Mouse (Mus musculus) embryo, embryonic 11 days (tissue): Measurements from ENCODE around the gene Fggy.

ENCODE experiments used
- DNase-seq: peaks from one replicate; pipeline ENCODE4 v3.0.0-alpha.2; 2015

Fggy gene

GRCm38 (mm10) chr4:95597208-95597607 is 39.9 kb downstream of the Fggy start:
- DNase-seq: no peak

- peak; percentile 29 for DNase-seq
These were observed 44.5 kb downstream of the Fggy start for GRCm38 (mm10) chr4:95601776-95602175.

DNA sequence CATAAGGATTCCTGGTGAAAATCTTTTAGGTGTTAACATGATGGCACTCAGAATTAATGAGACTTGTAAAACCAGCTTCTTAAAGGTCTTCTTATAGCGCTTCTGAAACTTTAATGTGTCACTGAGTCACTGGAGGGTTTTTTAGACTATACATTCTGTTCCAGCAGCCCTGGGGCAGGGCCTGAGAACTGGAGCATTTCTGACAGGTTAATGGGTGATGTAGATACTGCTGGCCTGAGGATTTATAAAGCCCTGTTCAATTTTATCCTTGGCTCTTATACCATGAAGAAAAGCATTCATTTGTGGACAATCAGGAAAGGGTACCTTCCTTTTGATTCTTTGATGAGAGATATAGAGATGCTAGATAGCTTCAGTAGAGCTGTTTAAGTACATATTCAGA is 45.9 kb downstream of the Fggy start:
- DNase-seq: no peak

GRCm38 (mm10) chr4:95610663-95611062 is 53.4 kb downstream of the Fggy start:
- no peak for DNase-seq

- no peak for DNase-seq
These were observed 54.1 kb downstream of the Fggy start for GRCm38 (mm10) chr4:95611390-95611789.

GRCm38 (mm10) chr4:95621046-95621445 is 63.7 kb downstream of the Fggy start:
- DNase-seq: no peak

- DNase-seq: no peak
These were observed 67.4 kb downstream of the Fggy start for GRCm38 (mm10) chr4:95624696-95625095.

DNA sequence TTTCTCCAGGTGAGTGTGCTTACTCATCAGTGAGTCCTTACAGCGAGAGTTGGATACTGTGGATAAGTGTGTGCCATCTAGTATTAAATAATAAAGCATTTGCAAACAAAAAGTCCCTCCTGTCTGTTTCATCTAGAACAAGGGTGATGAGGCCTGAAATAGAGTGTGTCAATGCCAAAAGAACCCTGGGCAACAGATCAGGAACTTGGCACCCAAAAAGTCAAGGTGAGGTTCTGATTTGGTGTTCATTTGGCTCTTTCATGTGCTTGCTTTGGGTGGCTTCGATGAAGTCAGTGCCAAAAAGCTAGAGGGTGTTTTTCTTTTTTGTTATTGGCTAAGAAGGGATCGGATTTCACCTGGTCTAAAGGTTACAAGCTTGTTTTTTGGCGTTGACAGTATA is 68.3 kb downstream of the Fggy start:
- DNase-seq: no peak

- DNase-seq: no peak
These were observed 68.9 kb downstream of the Fggy start for GRCm38 (mm10) chr4:95626186-95626585.

DNA sequence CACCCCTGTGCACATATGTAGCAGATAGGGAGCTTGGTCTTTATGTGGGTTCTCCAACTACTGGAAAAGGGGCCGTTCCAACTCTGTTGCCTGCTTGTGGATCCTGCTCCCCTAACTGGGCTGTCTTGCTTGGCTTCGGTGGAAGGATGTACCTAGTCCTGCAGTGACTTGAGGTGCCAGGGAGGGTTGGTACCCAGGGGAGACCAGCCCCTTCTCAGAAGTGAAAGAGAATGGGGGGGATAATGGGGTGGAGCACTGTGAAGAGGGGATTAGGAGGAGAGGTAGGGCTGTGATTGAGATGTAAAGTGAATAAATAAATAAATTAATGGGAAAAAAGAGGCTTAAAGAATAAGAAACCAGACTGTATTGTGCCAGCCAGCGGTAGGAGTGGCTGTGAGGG is 77.6 kb downstream of the Fggy start:
- no peak for DNase-seq

DNA sequence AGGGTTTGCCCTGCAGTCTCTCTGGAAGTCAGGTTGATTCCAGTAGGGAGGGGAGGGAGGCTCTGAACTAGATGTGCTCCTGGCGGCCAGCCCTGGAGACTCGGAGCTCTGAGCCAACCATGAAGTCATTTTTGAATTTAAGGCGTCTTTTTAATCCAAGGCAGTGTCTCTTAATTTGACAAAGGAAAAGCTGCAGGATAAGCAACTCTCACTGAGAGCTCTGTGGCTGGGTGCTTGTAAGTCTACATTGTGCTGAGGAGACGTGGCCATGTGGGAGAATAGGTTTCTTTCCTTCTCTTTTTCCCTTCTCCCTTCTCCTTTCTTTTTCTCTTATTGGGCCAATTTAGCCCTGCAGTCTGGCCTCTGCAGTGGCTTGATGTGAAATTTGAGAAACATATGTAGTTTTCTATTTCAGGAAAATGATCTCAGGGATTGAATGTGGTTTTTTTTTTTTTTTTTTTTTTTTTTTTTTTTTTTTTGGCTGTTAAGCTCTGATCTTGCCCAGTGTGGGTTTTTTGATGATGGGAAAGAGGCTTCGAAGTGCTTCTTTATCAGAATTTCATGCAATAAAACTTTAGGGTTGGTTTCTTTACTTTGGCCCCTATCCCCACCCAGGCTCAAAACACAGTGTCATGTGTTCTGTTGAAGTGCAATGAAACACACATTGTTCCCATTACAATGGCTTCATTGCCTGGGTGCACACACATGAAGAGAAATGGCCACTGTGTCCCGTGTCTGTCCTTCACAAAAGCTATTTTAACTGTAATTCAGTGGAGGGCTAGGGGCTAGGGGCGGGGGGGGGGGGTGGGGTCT is 79.8 kb downstream of the Fggy start:
- peak; percentile 16 for DNase-seq

- DNase-seq: no peak
These were observed 80.8 kb downstream of the Fggy start for GRCm38 (mm10) chr4:95638063-95638462.

DNA sequence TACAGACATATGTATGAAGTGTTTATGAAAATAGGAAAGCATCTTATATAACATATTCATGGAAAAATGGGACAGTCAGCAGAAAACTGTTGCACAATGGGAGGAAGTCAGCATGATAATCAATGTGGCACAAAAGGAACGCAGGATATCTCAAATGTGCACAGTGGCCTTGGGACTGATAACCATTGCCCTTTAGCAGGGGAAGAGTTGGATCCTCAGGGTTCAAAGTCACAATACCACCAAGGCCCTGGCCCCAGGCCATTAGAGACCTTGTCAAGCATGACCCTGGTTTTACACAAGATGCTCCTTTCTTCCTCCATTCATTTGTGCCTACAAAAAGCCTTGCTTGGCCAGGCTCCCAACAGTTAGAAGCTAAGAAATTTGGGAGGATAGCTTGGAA is 83.5 kb downstream of the Fggy start:
- no peak for DNase-seq

DNA sequence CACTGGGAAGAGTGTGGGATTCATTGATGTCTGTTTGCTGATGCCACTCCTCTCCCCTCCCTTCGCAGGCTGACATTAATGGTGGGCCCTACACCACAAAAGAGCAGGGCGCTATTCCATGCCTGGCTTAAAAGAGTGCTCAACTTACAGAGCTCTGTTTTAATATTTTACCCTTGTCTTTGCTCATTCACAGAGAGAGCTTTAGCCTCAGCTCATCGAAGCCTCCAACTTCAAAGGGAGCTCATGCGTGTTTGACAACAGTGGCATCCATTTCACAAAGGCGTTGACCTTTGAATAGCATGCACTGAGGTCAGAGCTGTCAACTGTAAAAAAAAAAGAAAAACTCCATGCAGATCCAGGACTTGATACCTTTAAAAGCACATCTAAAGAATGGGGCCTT is 86.7 kb downstream of the Fggy start:
- DNase-seq: peak; percentile 14

DNA sequence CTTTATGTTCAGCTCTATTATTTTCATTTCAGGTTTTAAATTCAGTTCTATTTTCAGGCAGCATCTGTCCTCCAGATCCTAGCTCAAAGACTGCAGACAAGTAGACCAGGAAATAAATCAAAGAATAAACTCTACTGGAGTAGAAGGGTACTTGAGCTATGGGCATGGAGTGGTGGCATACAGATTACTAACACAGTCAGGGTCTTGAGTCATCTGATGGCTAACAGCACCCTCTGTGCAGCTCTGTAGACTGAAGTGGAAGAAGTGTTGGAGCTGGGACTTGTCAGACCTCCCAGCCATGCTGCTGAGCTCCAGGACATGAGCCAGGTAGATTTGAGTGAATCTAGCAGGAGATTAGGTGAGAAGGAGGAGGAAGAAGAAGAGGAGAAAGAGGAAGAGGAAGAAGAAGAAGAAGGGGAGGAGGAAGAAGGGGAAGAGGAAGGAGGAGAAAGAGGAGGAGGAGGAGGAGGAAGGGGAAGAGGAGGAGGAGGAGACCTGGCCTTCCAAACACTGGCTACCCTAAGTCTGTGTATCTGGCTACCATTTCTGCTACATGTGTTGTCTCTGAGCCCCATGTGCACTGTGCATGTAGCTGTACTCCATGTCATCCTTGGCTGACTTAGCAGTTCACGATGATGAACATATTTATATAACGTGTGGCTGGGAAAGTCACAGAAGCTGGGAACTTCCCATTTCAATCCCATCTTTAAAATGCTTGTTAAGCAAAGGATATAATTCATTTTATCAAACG is 91.7 kb downstream of the Fggy start:
- DNase-seq: no peak

DNA sequence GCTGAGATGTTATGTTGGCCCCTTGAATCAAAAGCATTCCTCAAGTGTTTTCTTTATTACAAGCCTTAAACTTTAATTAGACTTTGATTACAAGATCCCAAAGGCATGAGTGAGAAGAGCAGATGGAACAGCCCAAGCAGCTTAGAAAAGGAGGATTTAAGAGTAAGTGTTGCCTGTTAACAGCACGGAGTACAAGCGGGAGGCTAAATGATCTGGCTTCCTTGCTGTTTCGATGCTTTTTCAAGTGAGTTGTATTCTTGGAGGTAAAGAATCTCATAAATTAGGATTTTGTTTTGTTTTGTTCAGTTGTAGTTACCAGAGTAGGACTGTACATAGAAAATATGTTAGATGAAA is 92.2 kb downstream of the Fggy start:
- DNase-seq: no peak

- no peak for DNase-seq
These were observed 92.7 kb downstream of the Fggy start for GRCm38 (mm10) chr4:95649980-95650379.

DNA sequence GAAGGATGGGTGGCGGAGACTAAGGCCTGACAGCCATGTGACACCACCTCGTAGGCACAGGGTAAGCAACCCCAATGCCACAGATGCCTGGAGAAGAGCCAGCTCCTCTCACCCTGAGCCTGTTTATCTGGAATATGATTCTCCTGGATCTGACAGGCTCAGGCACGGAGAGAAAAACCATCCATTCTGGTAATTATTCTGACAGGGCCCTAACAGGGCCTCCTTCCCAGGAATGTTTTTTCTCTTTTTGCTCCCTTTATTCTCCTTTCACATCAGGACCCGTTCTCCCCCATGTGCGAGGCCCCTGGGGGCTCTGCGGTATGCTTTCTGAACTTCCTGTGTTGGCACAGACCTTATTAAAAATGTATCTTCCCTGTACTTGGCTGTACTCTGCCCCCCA is 94.7 kb downstream of the Fggy start:
- DNase-seq: peak; percentile 32

GRCm38 (mm10) chr4:95653296-95653912 is 96.1 kb downstream of the Fggy start:
- peak; percentile 16 for DNase-seq

GRCm38 (mm10) chr4:95653913-95654301 is 96.6 kb downstream of the Fggy start:
- peak; percentile 47 for DNase-seq

GRCm38 (mm10) chr4:95659024-95659423 is 101.7 kb downstream of the Fggy start:
- no peak for DNase-seq

DNA sequence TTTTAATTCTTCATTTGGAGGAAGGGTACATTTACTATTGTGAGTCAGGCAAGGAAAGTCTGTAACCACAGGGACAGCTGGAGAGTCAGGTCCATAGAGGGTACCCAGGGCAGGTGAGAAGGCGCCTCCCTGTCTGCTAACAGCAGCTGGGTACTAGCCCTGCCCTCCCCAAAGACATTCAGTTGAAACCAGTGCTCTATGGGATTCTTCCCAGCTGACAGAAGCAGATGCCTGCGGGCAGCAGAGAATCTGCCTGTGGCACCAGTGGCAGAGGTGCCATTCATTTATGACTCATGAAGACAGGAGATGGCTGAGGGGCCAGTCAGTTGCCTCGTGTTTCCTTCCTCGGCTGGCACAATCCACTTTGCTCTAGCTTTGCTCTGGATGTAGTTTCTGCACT is 106.3 kb downstream of the Fggy start:
- no peak for DNase-seq

DNA sequence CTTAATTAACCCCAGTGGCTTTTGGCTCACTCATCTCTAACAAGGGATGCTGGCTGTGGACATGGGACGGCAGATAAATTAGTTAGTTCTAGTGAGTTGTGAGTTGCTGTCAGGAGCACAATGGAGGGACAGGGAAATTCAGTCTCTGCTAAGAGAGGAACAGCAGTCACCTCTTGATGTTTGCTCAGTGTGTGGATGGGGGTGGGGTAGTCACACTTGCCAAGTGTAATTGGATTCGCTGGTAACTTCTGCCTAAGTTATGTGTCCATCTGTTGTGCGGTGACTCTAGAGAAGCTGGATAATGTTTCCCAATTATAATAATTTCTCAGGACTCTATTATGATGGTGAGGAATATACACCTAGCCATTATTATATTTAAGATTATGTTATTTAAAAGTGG is 107.0 kb downstream of the Fggy start:
- DNase-seq: no peak

- no peak for DNase-seq
These were observed 109.1 kb downstream of the Fggy start for GRCm38 (mm10) chr4:95666284-95666889.
